Mouse (Mus musculus): ENCODE results near the gene Adcy2. TPM values are rescaled to one million over a fixed set of nuclear protein-coding genes. Genes with fewer than 3 reads are reported as not detected.

Adcy2 gene
- polyA plus RNA-seq, 2 experiments, result 0.33 to 0.38 TPM

- Histone ChIP-seq H3K27me3 (ENCODE audit: control insufficient read depth, insufficient read depth, low read length) (no peaks in the 10 kb centered on the region), H3K27ac (no peak overlapping the region), H3K9ac (replicated peaks) (no peak overlapping the region), H3K36me3 (replicated peaks; ENCODE audit: control insufficient read depth, insufficient read depth, low read depth) (no peaks in the 10 kb centered on the region), H3K4me1 (replicated peaks; ENCODE audit: control insufficient read depth in 2 of 2, insufficient read depth in 2 of 2, low read length in 1 of 2) (no peaks in the 10 kb centered on the region), H3K4me3 (ENCODE audit: insufficient read depth in 1 of 2, low read depth in 2 of 2, low read length in 2 of 2) (no peak overlapping the region), H3K9me3 (ENCODE audit: control insufficient read depth, low read length) (no peaks in the 10 kb centered on the region), H3K4me2 (ENCODE audit: low read depth) (no peak overlapping the region)
- ATAC-seq (ENCODE audit: insufficient read depth) (no peak), DNase-seq (ENCODE audit: low read depth in 3 of 3, low spot score in 3 of 3) (no peak)
- TF ChIP-seq CTCF (IDR thresholded peaks at IDR 0.05; ENCODE audit: low read depth) (no peak), EP300 (IDR thresholded peaks at IDR 0.05; ENCODE audit: low read depth) (no peak)
- WGBS (ENCODE audit: insufficient replicate concordance), result 68% methylated on average over 4 of the region's 4 CpGs
Measured at GRCm38 (mm10) chr13:68959406-68959805, 39.9 kb downstream of the Adcy2 start.

- H3K36me3 ChIP-seq (replicated peaks; ENCODE audit: control insufficient read depth, insufficient read depth, low read depth), result no peaks in the 10 kb centered on the region
- no peak overlapping the region for H3K4me2 ChIP-seq (ENCODE audit: low read depth)
- H3K27ac ChIP-seq, result no peak overlapping the region
- H3K4me3 ChIP-seq (ENCODE audit: insufficient read depth in 1 of 2, low read depth in 2 of 2, low read length in 2 of 2), result no peak overlapping the region
- ATAC-seq (ENCODE audit: insufficient read depth), result no peak
- DNase-seq (ENCODE audit: low read depth in 3 of 3, low spot score in 3 of 3), result no peak
- H3K9ac ChIP-seq (replicated peaks), result no peak overlapping the region
- H3K27me3 ChIP-seq (ENCODE audit: control insufficient read depth, insufficient read depth, low read length), result no peaks in the 10 kb centered on the region
- no peaks in the 10 kb centered on the region for H3K4me1 ChIP-seq (replicated peaks; ENCODE audit: control insufficient read depth in 2 of 2, insufficient read depth in 2 of 2, low read length in 1 of 2)
- TF ChIP-seq EP300 (IDR thresholded peaks at IDR 0.05; ENCODE audit: low read depth), result no peak
- no peak for TF ChIP-seq CTCF (IDR thresholded peaks at IDR 0.05; ENCODE audit: low read depth)
- 42% methylated on average over 2 of the region's 2 CpGs for WGBS (ENCODE audit: insufficient replicate concordance)
- H3K9me3 ChIP-seq (ENCODE audit: control insufficient read depth, low read length), result no peaks in the 10 kb centered on the region
Measured at GRCm38 (mm10) chr13:68942735-68943134, 56.6 kb downstream of the Adcy2 start.

GRCm38 (mm10) chr13:68941429-68941828 lies 57.9 kb downstream of the Adcy2 start:
- no peaks in the 10 kb centered on the region for H3K36me3 ChIP-seq (replicated peaks; ENCODE audit: control insufficient read depth, insufficient read depth, low read depth)
- TF ChIP-seq EP300 (IDR thresholded peaks at IDR 0.05; ENCODE audit: low read depth) (no peak), CTCF (IDR thresholded peaks at IDR 0.05; ENCODE audit: low read depth) (no peak)
- no peak overlapping the region for H3K27ac ChIP-seq
- no peak overlapping the region for H3K9ac ChIP-seq (replicated peaks)
- H3K4me3 ChIP-seq (ENCODE audit: insufficient read depth in 1 of 2, low read depth in 2 of 2, low read length in 2 of 2), result no peak overlapping the region
- H3K9me3 ChIP-seq (ENCODE audit: control insufficient read depth, low read length), result no peaks in the 10 kb centered on the region
- H3K4me2 ChIP-seq (ENCODE audit: low read depth), result no peak overlapping the region
- DNase-seq (ENCODE audit: low read depth in 3 of 3, low spot score in 3 of 3) (no peak), ATAC-seq (ENCODE audit: insufficient read depth) (no peak)
- WGBS (ENCODE audit: insufficient replicate concordance), result 64% methylated on average over 1 of the region's 1 CpGs
- H3K27me3 ChIP-seq (ENCODE audit: control insufficient read depth, insufficient read depth, low read length), result no peaks in the 10 kb centered on the region
- no peaks in the 10 kb centered on the region for H3K4me1 ChIP-seq (replicated peaks; ENCODE audit: control insufficient read depth in 2 of 2, insufficient read depth in 2 of 2, low read length in 1 of 2)

- ATAC-seq (ENCODE audit: insufficient read depth) (no peak), DNase-seq (ENCODE audit: low read depth in 3 of 3, low spot score in 3 of 3) (no peak)
- Histone ChIP-seq H3K4me1 (replicated peaks; ENCODE audit: control insufficient read depth in 2 of 2, insufficient read depth in 2 of 2, low read length in 1 of 2) (no peaks in the 10 kb centered on the region), H3K4me2 (ENCODE audit: low read depth) (no peak overlapping the region), H3K9ac (replicated peaks) (no peak overlapping the region), H3K4me3 (ENCODE audit: insufficient read depth in 1 of 2, low read depth in 2 of 2, low read length in 2 of 2) (no peak overlapping the region), H3K27me3 (ENCODE audit: control insufficient read depth, insufficient read depth, low read length) (no peaks in the 10 kb centered on the region), H3K27ac (no peak overlapping the region), H3K36me3 (replicated peaks; ENCODE audit: control insufficient read depth, insufficient read depth, low read depth) (no peaks in the 10 kb centered on the region), H3K9me3 (ENCODE audit: control insufficient read depth, low read length) (no peaks in the 10 kb centered on the region)
- whole genome bisulfite sequencing (ENCODE audit: insufficient replicate concordance), result 19% methylated on average over 1 of the region's 1 CpGs
- no peak for TF ChIP-seq EP300 (IDR thresholded peaks at IDR 0.05; ENCODE audit: low read depth)
- no peak for TF ChIP-seq CTCF (IDR thresholded peaks at IDR 0.05; ENCODE audit: low read depth)
Measured at GRCm38 (mm10) chr13:68932283-68932647, 67.1 kb downstream of the Adcy2 start.

GRCm38 (mm10) chr13:68931602-68932282 lies 67.6 kb downstream of the Adcy2 start:
- Histone ChIP-seq H3K4me1 (replicated peaks; ENCODE audit: control insufficient read depth in 2 of 2, insufficient read depth in 2 of 2, low read length in 1 of 2) (no peaks in the 10 kb centered on the region), H3K27ac (no peak overlapping the region), H3K36me3 (replicated peaks; ENCODE audit: control insufficient read depth, insufficient read depth, low read depth) (no peaks in the 10 kb centered on the region), H3K9ac (replicated peaks) (no peak overlapping the region), H3K4me2 (ENCODE audit: low read depth) (no peak overlapping the region), H3K9me3 (ENCODE audit: control insufficient read depth, low read length) (no peaks in the 10 kb centered on the region), H3K27me3 (ENCODE audit: control insufficient read depth, insufficient read depth, low read length) (no peaks in the 10 kb centered on the region), H3K4me3 (ENCODE audit: insufficient read depth in 1 of 2, low read depth in 2 of 2, low read length in 2 of 2) (no peak overlapping the region)
- 67% methylated on average over 8 of the region's 8 CpGs for WGBS (ENCODE audit: insufficient replicate concordance)
- TF ChIP-seq CTCF (IDR thresholded peaks at IDR 0.05; ENCODE audit: low read depth) (no peak), EP300 (IDR thresholded peaks at IDR 0.05; ENCODE audit: low read depth) (no peak)
- ATAC-seq (ENCODE audit: insufficient read depth) (no peak), DNase-seq (ENCODE audit: low read depth in 3 of 3, low spot score in 3 of 3) (no peak)

Data from liver, embryonic 14.5 days (tissue).